Mouse (Mus musculus): ENCODE results near the gene Cstad. TPM values are rescaled to one million over a fixed set of nuclear protein-coding genes. Genes with fewer than 3 reads are reported as not detected.

Cstad gene
- total RNA-seq (2014; rRNA removed), result 0.55 and 2.2 TPM in 2 replicates
- polyA plus RNA-seq (2015; fragmentation: Nextera tagmentation; extraction: Ambion mirVana), result 0.64 and 0.70 TPM in 2 replicates

DNA sequence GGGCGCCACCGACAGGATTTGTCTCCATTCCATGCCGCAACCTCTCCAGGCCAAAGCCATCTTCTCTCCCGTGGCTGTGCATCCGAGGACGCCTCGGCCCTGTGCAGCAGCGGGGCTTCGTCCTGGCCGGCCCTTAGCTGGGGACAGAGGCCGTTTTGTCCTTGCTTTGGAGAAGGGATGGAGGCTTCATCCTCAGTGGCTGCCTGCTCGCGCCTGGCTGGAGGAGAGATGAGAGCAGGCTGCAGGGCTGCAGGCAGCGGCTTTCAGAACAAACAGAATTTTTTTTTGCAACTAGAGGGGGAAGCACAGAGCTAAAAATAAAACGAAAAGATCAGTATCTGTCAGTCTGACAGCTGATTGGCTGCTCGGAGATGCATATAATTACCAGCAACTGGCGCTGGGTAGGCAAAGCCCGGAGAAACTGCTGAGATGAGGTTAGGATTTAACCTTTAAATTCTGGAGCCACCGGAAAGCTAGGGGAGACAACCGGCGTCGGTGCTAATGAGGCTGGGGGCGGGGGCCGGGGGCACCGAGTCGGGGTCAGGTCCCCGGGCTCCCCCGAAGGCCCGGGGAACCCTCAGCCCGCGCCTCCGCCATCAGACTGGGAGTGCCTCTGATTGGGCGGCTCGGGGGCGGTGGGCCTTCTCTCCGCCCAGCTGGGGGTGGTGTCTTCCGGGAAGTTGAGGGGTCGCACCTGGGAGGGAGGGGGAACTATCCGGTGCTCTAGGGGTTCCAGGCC, at the start of gene Cstad:
TSS of gene Cstad (plus strand) at position 400 of the 739 bp plus-strand sequence.
- under 1% methylated on average over 36 of the region's 39 CpGs for WGBS
- H3K36me3 ChIP-seq (ENCODE audit: insufficient read depth, low read length), result no peaks in the 10 kb centered on the region
- peak within 1 kb of the TSS; percentile 62 for H3K9ac ChIP-seq (replicated peaks; ENCODE audit: low read length, poor library complexity, severe bottlenecking)
- peak within 1 kb of the TSS; percentile 40 for H3K4me3 ChIP-seq (ENCODE audit: low read depth, low read length)
- no peaks in the 10 kb centered on the region for H3K9me3 ChIP-seq (ENCODE audit: low read length)
- peaks cover 17% of the 10 kb centered on the region for H3K4me1 ChIP-seq (ENCODE audit: insufficient read depth, low read length)
- ATAC-seq (ENCODE audit: low FRiP score) (peak; percentile 73), DNase-seq (ENCODE audit: low spot score) (peak; percentile 91)
- H3K4me2 ChIP-seq (ENCODE audit: low read depth, low read length, poor library complexity, severe bottlenecking), result peak within 1 kb of the TSS; percentile 63
- peak; percentile 55 for TF ChIP-seq CTCF (IDR thresholded peaks at IDR 0.05)
- H3K27me3 ChIP-seq (ENCODE audit: insufficient read depth, low read length), result no peaks in the 10 kb centered on the region
- peak within 1 kb of the TSS; percentile 98 for H3K27ac ChIP-seq (ENCODE audit: low read depth, low read length)

DNA sequence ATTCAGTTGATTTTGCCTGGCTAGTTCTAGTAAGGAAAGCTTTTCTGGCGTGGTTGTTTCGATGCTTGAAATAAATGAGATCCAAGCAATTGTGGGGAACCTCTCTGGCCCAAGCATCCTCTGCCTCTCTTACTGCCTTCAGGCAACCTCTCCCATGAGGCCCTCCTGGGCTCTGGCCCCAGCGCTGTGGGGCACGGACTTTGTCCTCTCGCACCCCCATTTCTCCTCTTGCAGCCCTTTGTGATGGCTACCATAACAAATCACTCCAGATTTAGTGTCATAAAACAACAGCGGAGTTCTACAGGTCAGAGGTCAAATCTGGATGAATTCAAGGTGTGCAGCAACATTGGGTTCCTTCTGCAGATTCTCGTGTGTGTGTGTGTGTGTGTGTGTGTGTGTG, 49.1 kb upstream of the Cstad start:
- Histone ChIP-seq H3K36me3 (ENCODE audit: insufficient read depth, low read length) (no peaks in the 10 kb centered on the region), H3K4me1 (ENCODE audit: insufficient read depth, low read length) (peaks cover 10% of the 10 kb centered on the region), H3K27me3 (ENCODE audit: insufficient read depth, low read length) (no peaks in the 10 kb centered on the region), H3K27ac (ENCODE audit: low read depth, low read length) (peak overlapping the region; percentile 84), H3K4me3 (ENCODE audit: low read depth, low read length) (0 out of 2 replicates have a peak overlapping the region, but pooled peaks have one; percentile 13), H3K4me2 (ENCODE audit: low read depth, low read length, poor library complexity, severe bottlenecking) (peak overlapping the region; percentile 41), H3K9ac (replicated peaks; ENCODE audit: low read length, poor library complexity, severe bottlenecking) (peak overlapping the region; percentile 30), H3K9me3 (ENCODE audit: low read length) (no peaks in the 10 kb centered on the region)
- WGBS, result 35% methylated on average over 7 of the region's 7 CpGs
- no peak for TF ChIP-seq CTCF (IDR thresholded peaks at IDR 0.05)
- ATAC-seq (ENCODE audit: low FRiP score) (no peak), DNase-seq (ENCODE audit: low spot score) (no peak)

GRCm38 (mm10) chr2:30546219-30546618, 48.6 kb upstream of the Cstad start:
- 21% methylated on average over 2 of the region's 3 CpGs for WGBS
- H3K36me3 ChIP-seq (ENCODE audit: insufficient read depth, low read length), result no peaks in the 10 kb centered on the region
- H3K4me2 ChIP-seq (ENCODE audit: low read depth, low read length, poor library complexity, severe bottlenecking), result no peak overlapping the region
- peaks cover 10% of the 10 kb centered on the region for H3K4me1 ChIP-seq (ENCODE audit: insufficient read depth, low read length)
- H3K27ac ChIP-seq (ENCODE audit: low read depth, low read length), result peak overlapping the region; percentile 84; the same call in 1 of the 2 replicates
- no peak for TF ChIP-seq CTCF (IDR thresholded peaks at IDR 0.05)
- DNase-seq (ENCODE audit: low spot score) (no peak), ATAC-seq (ENCODE audit: low FRiP score) (no peak)
- H3K27me3 ChIP-seq (ENCODE audit: insufficient read depth, low read length), result no peaks in the 10 kb centered on the region
- H3K9me3 ChIP-seq (ENCODE audit: low read length), result no peaks in the 10 kb centered on the region
- no peak overlapping the region for H3K4me3 ChIP-seq (ENCODE audit: low read depth, low read length)
- H3K9ac ChIP-seq (replicated peaks; ENCODE audit: low read length, poor library complexity, severe bottlenecking), result no peak overlapping the region

DNA sequence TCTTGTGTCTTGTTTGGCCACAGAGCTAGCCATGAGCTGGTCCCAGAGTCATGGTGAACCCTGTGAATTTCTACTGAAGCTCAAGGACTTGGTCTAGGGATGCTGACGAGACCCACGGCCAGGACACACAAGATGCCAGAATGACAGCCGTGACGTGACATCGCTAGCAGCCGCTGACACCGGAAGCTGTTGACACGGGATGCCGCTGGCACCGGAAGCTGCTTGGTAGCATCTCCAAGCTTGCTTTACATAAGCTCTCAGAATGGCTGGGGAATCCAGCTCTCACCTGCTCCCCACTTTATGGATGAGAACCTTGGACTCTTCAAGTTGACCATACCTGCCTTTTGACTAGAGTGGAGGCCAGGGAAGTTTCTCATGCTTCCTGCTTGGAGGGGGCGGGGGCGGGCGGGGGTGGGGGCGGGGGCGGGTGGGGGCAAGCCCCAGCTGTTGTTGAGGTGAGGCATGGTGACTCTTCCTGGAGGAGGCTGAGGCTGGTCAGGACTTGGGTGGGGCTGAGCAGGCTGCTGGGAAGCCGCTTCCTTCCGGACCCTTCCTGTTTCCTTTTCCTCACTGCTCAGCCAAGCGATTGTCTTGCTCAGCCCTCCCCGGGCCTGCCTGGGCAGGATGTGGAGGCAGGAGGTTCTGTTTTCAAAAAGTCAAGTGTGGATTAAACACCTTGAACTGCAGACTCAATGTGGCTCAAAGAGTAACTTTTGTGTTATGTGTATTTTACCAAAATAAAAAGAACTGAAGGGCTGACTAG, 47.2 kb upstream of the Cstad start:
- TF ChIP-seq CTCF (IDR thresholded peaks at IDR 0.05), result no peak
- no peaks in the 10 kb centered on the region for H3K9me3 ChIP-seq (ENCODE audit: low read length)
- ATAC-seq (ENCODE audit: low FRiP score) (no peak), DNase-seq (ENCODE audit: low spot score) (no peak)
- H3K36me3 ChIP-seq (ENCODE audit: insufficient read depth, low read length), result no peaks in the 10 kb centered on the region
- no peak overlapping the region; the same call in 1 of the 2 replicates for H3K27ac ChIP-seq (ENCODE audit: low read depth, low read length)
- H3K4me3 ChIP-seq (ENCODE audit: low read depth, low read length), result no peak overlapping the region
- H3K27me3 ChIP-seq (ENCODE audit: insufficient read depth, low read length), result no peaks in the 10 kb centered on the region
- H3K4me1 ChIP-seq (ENCODE audit: insufficient read depth, low read length), result peaks cover 10% of the 10 kb centered on the region
- 81% methylated on average over 19 of the region's 19 CpGs for whole genome bisulfite sequencing
- no peak overlapping the region for H3K9ac ChIP-seq (replicated peaks; ENCODE audit: low read length, poor library complexity, severe bottlenecking)
- no peak overlapping the region for H3K4me2 ChIP-seq (ENCODE audit: low read depth, low read length, poor library complexity, severe bottlenecking)

DNA sequence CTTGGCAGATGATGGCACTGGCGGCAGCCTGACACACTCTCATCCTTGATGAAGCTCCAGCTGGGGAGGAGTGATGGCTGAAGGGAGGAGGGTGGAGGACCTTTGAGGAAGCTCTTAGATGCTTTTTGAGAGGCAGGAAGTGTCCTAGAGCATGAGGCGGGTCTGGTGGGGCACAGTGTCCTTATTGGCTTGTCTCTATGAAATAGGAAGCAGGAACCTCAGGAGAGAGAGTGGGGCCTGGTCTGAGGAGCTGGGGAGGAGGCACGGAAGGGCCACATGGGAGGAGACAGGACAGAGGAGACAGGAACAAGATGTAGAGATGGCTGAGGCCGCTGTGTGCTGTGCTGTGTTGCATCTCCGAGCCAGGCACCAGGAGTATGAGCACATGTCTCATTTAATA, 43.3 kb upstream of the Cstad start:
- Histone ChIP-seq H3K9ac (replicated peaks; ENCODE audit: low read length, poor library complexity, severe bottlenecking) (no peak overlapping the region), H3K9me3 (ENCODE audit: low read length) (no peaks in the 10 kb centered on the region), H3K36me3 (ENCODE audit: insufficient read depth, low read length) (no peaks in the 10 kb centered on the region), H3K4me2 (ENCODE audit: low read depth, low read length, poor library complexity, severe bottlenecking) (no peak overlapping the region), H3K4me1 (ENCODE audit: insufficient read depth, low read length) (0 out of 2 replicates have a peak, but pooled peaks cover 4% of the 10 kb centered on the region), H3K27ac (ENCODE audit: low read depth, low read length) (no peak overlapping the region), H3K4me3 (ENCODE audit: low read depth, low read length) (no peak overlapping the region), H3K27me3 (ENCODE audit: insufficient read depth, low read length) (no peaks in the 10 kb centered on the region)
- no peak for ATAC-seq (ENCODE audit: low FRiP score)
- no peak for DNase-seq (ENCODE audit: low spot score)
- TF ChIP-seq CTCF (IDR thresholded peaks at IDR 0.05), result no peak
- 73% methylated on average over 5 of the region's 5 CpGs for WGBS

Measured in midbrain, postnatal 0 days (tissue).